Comparison of ENCODE assay signal across 8 mouse cellular contexts in genomic region chr2:181838293-181838680, GRCm38 (mm10). TPM values are rescaled to one million over a fixed set of nuclear protein-coding genes. Genes with fewer than 3 reads are reported as not detected.
DNase-seq lines count a peak whose midpoint lies in the region; ATAC-seq and TF ChIP-seq lines count a peak whose summit lies in the region.

No protein-coding gene starts in this region.

- TF ChIP-seq CTCF in testis, adult 2 months (IDR thresholded peaks at IDR 0.05; ENCODE audit: control insufficient read depth, insufficient read depth, insufficient replicate concordance, low read depth, low read length), result no peak
- TF ChIP-seq CTCF in kidney, postnatal 0 days (IDR thresholded peaks at IDR 0.05; ENCODE audit: low read depth), result no peak

- peak overlapping the region; percentile 89 for H3K9ac ChIP-seq in heart, embryonic 12.5 days
- H3K9ac ChIP-seq in kidney, postnatal 0 days (ENCODE audit: low read depth, low read length), result peak overlapping the region; percentile 76

- DNase-seq in testis, postnatal 14 days (ENCODE audit: low spot score), result no peak
- DNase-seq in cerebellum, adult 8-10 months, result peak; percentile 28
- peak; percentile 50 for DNase-seq in kidney, postnatal 0 days (ENCODE audit: low spot score)
- DNase-seq in midbrain, embryonic 10.5 days (ENCODE audit: low spot score), result no peak
- no peak for DNase-seq in left cerebral cortex, postnatal 10 days (ENCODE audit: extremely low spot score in 1 of 2, low spot score in 2 of 2)
- no peak for DNase-seq in right cerebral cortex, postnatal 36 days (ENCODE audit: low spot score in 2 of 2)

- H3K27me3 ChIP-seq in testis, adult 2 months (ENCODE audit: control insufficient read depth, insufficient read depth, low read length), result no peaks in the 10 kb centered on the region
- no peaks in the 10 kb centered on the region for H3K27me3 ChIP-seq in heart, embryonic 12.5 days (replicated peaks)
- no peaks in the 10 kb centered on the region for H3K27me3 ChIP-seq in kidney, postnatal 0 days (ENCODE audit: insufficient read depth, low read length)
- no peaks in the 10 kb centered on the region for H3K27me3 ChIP-seq in midbrain, embryonic 10.5 days (ENCODE audit: low read depth, poor library complexity, severe bottlenecking)

- H3K4me2 ChIP-seq in heart, embryonic 12.5 days, result peak overlapping the region; percentile 77
- peak overlapping the region; percentile 58 for H3K4me2 ChIP-seq in kidney, postnatal 0 days (ENCODE audit: low read length)

- TF ChIP-seq POLR2A in testis, adult 2 months (IDR thresholded peaks at IDR 0.05; ENCODE audit: control insufficient read depth, low read depth, low read length), result no peak

- WGBS in heart, embryonic 12.5 days, result 1% methylated on average over 3 of the region's 3 CpGs
- 3% methylated on average over 3 of the region's 3 CpGs for WGBS in kidney, postnatal 0 days
- 2% methylated on average over 3 of the region's 3 CpGs for WGBS in midbrain, embryonic 10.5 days

- H3K4me1 ChIP-seq in testis, adult 2 months (ENCODE audit: control insufficient read depth, insufficient read depth, low read length), result peaks cover 6% of the 10 kb centered on the region
- peaks cover 9% of the 10 kb centered on the region for H3K4me1 ChIP-seq in heart, embryonic 12.5 days (replicated peaks)
- peaks cover 4% of the 10 kb centered on the region; the same call in 1 of the 2 replicates for H3K4me1 ChIP-seq in kidney, postnatal 0 days (replicated peaks; ENCODE audit: insufficient read depth, low read length)
- peaks cover 18% of the 10 kb centered on the region for H3K4me1 ChIP-seq in midbrain, embryonic 10.5 days

- no peaks in the 10 kb centered on the region for H3K36me3 ChIP-seq in testis, adult 2 months (ENCODE audit: control insufficient read depth, insufficient read depth, low read length)
- peaks cover 6% of the 10 kb centered on the region for H3K36me3 ChIP-seq in heart, embryonic 12.5 days
- peaks cover 3% of the 10 kb centered on the region; the same call in 1 of the 2 replicates for H3K36me3 ChIP-seq in kidney, postnatal 0 days (ENCODE audit: insufficient read depth, low read length)
- peaks cover 8% of the 10 kb centered on the region for H3K36me3 ChIP-seq in midbrain, embryonic 10.5 days

- peak overlapping the region; percentile 36; the same call in 1 of the 2 replicates for H3K27ac ChIP-seq in testis, adult 2 months (ENCODE audit: control insufficient read depth, insufficient read depth, low read depth, low read length)
- H3K27ac ChIP-seq in heart, embryonic 12.5 days (ENCODE audit: poor library complexity, severe bottlenecking), result peak overlapping the region; percentile 88
- H3K27ac ChIP-seq in kidney, postnatal 0 days, result peak overlapping the region; percentile 91
- peak overlapping the region; percentile 88 for H3K27ac ChIP-seq in midbrain, embryonic 10.5 days (replicated peaks)

- H3K4me3 ChIP-seq in testis, adult 2 months (ENCODE audit: control insufficient read depth, low read depth, low read length), result peak overlapping the region; percentile 99
- H3K4me3 ChIP-seq in heart, embryonic 12.5 days, result peak overlapping the region; percentile 93
- peak overlapping the region; percentile 70 for H3K4me3 ChIP-seq in kidney, postnatal 0 days (replicated peaks; ENCODE audit: low read depth, low read length)
- peak overlapping the region; percentile 85 for H3K4me3 ChIP-seq in midbrain, embryonic 10.5 days

- no peaks in the 10 kb centered on the region for H3K9me3 ChIP-seq in heart, embryonic 12.5 days (replicated peaks)
- no peaks in the 10 kb centered on the region for H3K9me3 ChIP-seq in kidney, postnatal 0 days (replicated peaks; ENCODE audit: low read length)
- no peaks in the 10 kb centered on the region for H3K9me3 ChIP-seq in midbrain, embryonic 10.5 days (replicated peaks)

- intact Hi-C loops in left cerebral cortex, postnatal 10 days (cut with DNase I), result no loop called here

- ATAC-seq in heart, embryonic 12.5 days (ENCODE audit: insufficient number of reproducible peaks, low FRiP score), result peak; percentile 38; the same call in 1 of the 2 replicates
- ATAC-seq in kidney, postnatal 0 days (replicated peaks; ENCODE audit: low FRiP score, low read depth), result no peak

RNA-seq across cellular contexts. Expression of gene Pcmtd2, which starts 0.6 kb away (rescaled TPM):
- polyA plus RNA-seq in testis, adult 2 months (2012; rRNA removed), result 24.7 and 25.5 TPM in 2 replicates
- 32.1 and 32.9 TPM in 2 replicates for polyA plus RNA-seq in heart, embryonic 12.5 days (2016; fragmentation: Nextera tagmentation; extraction: Ambion mirVana)
- 39.5 and 41.7 TPM in 2 replicates for polyA plus RNA-seq in kidney, postnatal 0 days (2015; fragmentation: Nextera tagmentation; extraction: Ambion mirVana)
- 24.8 and 29.7 TPM in 2 replicates for polyA plus RNA-seq in midbrain, embryonic 10.5 days (2016; fragmentation: Nextera tagmentation; extraction: Ambion mirVana)
- 10 to 100 TPM; 51.8 to 62.1 TPM for total RNA-seq in left cerebral cortex, postnatal 10 days (2021)

RNA-seq across cellular contexts. Expression of gene Polr3k, which starts 25.9 kb away (rescaled TPM):
- 6.6 and 7.2 TPM in 2 replicates for polyA plus RNA-seq in testis, adult 2 months (2012; rRNA removed)
- 52.3 and 53.3 TPM in 2 replicates for polyA plus RNA-seq in heart, embryonic 12.5 days (2016; fragmentation: Nextera tagmentation; extraction: Ambion mirVana)
- polyA plus RNA-seq in kidney, postnatal 0 days (2015; fragmentation: Nextera tagmentation; extraction: Ambion mirVana), result 55.4 and 58.2 TPM in 2 replicates
- 106 TPM in 2 replicates for polyA plus RNA-seq in midbrain, embryonic 10.5 days (2016; fragmentation: Nextera tagmentation; extraction: Ambion mirVana)
- 10 to 100 TPM; 32.7 to 39.4 TPM for total RNA-seq in left cerebral cortex, postnatal 10 days (2021)

Comparison
In these comparisons a context has a peak if more than half of its experiments do, and no peak if none do; other contexts are left out.
1. H3K27ac ChIP-seq: peak in every context shown above with its lines; median percentile 91 in kidney, postnatal 0 days; 88 in heart, embryonic 12.5 days; 88 in midbrain, embryonic 10.5 days; 36 in testis, adult 2 months.
2. DNase-seq: peak in cerebellum, adult 8-10 months (single experiment) and kidney, postnatal 0 days (single experiment); none in testis, postnatal 14 days (single experiment), midbrain, embryonic 10.5 days (single experiment), left cerebral cortex, postnatal 10 days (0 of 2) and right cerebral cortex, postnatal 36 days (0 of 2).
3. Peak in every context shown above with its lines, with median percentiles within 50 percentile points of each other: H3K4me3 ChIP-seq.